Mouse (Mus musculus) erythroid progenitor cell, adult 5-6 weeks (primary cell): ENCODE measurements around the gene Lpgat1. TPM values are rescaled to one million over a fixed set of nuclear protein-coding genes. Genes with fewer than 3 reads are reported as not detected.
A peak's percentile ranks its signal among the peaks of the same experiment; 100 is the strongest.

Experiments
- ATAC-seq: replicated peaks from 2 replicates; pipeline ENCODE4 v1.8.0; 2016; ENCODE audit warnings: moderate number of reproducible peaks, mild to moderate bottlenecking, moderate TSS enrichment, inconsistent platforms; ENCODE audit not compliant: poor library complexity, low FRiP score, severe bottlenecking
- total RNA-seq, 2 experiments: library from RNA; stranded (forward) in 1 of 2; stranded (reverse) in 1 of 2; fragments of 150-400 nt in 1 of 2; fragments of 186-747, 209-891 nt in 1 of 2; gene quantifications; 2 replicates each; pipeline versions ENCODE4 v1.2.3 to v1.2.4; 2015 to 2017; ENCODE audit warnings: low replicate concordance in 2 of 2

Gene Lpgat1
- total RNA-seq, 2 experiments from 2014 or later, result 5.2 to 8.8 TPM

- ATAC-seq, result no peak
Observed at GRCm38 (mm10) chr1:191802093-191802819, 84.6 kb downstream of the Lpgat1 start.

DNA sequence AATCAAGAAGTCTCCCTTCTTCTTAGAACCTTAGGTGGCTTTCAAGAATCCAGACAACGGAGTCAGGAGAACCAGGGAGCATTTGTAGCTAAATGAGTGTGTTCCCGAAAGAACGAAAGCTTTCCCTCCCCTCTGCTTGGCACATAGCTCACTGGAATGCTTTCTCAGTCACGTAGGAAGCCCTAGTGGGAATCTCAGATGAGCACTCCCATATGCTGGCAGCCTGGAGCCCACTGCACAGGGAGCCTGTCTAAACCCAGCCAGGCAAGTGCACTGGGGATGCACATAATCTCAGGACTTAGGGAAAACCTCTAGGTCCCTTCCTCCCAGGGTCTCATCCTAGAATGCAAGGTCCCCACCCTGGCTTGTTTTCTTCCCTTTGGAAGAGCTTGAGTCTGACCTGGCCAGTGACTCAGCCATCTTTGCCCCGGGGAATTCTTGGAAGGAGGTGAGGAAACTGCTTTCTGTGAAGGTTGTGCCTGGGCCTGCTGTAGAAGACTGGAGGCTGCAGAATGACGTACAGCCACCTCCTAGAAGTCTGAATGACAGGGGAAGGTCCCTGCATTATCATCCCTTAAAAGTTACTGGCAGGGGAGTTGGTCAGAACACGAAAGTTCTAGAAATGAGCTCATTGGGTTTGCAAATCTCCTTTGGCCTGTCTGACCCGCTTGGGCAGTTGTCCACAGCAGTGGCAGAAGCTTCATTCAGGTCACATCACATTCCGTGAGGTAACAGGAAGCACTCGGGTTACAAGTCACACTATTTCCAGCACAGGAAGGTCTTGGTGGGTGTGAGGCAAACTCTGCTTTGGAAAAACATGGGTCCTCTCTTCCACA, 85.4 kb downstream of the Lpgat1 start:
- ATAC-seq, result no peak

DNA sequence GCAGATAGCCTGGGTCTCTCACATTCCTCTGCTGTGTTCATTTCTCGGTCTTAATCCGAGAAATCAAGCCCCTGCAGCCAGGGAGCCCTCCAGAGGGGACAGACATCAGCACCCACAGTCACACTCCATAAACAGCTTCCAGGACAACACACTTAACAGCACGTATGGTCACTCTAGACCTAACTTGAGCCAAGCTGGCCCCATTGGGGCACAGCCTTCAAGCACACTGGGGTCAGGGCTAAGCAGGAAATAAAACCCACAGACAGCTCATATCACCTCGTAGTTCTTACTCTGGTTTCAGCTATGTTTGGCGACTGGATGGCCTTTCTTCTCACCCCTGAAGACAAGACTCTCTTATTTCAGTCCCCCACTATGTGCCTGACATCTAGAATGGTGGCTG, 87.1 kb downstream of the Lpgat1 start:
- no peak for ATAC-seq

DNA sequence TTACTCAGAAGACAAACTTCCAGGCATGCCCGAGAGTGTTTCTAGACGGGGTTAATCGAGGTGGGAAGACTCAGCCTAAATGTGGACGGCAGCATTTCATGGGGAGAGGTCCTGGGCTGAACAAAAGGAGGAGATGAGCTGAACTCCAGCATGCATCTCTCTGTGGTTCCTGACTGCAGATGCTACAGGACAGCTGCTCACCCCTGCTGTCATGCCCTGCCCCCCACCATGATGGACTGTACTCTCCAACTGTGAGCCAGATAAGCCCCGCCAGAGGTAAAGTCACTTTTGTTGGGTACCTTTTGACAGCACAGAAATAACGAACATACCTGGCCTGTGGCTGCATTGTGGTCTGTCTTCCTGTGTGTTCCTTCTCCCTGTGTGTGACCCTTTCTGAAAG, 88.2 kb downstream of the Lpgat1 start:
- no peak for ATAC-seq

GRCm38 (mm10) chr1:191806740-191807139, 89.1 kb downstream of the Lpgat1 start:
- no peak for ATAC-seq

- no peak for ATAC-seq
Observed at GRCm38 (mm10) chr1:191807979-191808378, 90.3 kb downstream of the Lpgat1 start.

GRCm38 (mm10) chr1:191808688-191809223, 91.1 kb downstream of the Lpgat1 start:
- no peak for ATAC-seq

GRCm38 (mm10) chr1:191811774-191812173, 94.1 kb downstream of the Lpgat1 start:
- ATAC-seq, result no peak

DNA sequence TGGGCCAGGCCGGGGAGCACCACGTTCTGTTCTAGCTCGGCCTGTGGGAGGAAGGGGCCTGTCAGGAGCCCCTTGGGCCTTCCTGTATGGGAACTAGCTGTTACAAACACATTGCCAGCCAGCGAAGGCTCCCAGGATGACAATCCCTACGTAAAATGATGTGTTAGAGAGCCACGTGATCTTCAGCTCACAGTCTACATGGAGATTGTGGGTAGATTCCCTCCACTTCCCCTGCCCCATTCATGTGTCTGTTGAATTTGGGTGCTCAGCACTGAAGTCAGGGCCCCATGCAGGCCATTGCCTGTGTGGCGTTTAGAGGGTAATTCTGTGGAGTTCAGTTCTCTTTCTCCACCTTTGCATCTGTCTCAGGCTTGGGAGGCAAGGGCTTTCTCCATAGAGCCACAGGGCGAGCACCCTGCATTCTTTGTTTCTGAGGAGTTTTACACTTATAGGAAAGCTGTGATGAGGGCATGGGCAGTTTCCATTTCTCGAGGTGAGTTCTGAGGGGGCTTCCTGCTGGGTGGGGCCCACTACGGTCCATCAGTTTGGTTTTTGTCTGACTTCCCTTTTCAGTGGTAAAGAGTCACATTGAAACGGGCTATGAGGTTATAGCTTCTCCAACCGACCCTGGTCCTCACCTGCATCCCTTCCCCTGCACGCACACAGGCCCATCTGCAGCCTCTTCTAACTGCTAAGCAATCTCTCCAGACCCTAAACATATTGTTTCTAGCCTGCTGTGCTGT, 95.5 kb downstream of the Lpgat1 start:
- no peak for ATAC-seq

- ATAC-seq, result no peak
Observed at GRCm38 (mm10) chr1:191814240-191814639, 96.6 kb downstream of the Lpgat1 start.

DNA sequence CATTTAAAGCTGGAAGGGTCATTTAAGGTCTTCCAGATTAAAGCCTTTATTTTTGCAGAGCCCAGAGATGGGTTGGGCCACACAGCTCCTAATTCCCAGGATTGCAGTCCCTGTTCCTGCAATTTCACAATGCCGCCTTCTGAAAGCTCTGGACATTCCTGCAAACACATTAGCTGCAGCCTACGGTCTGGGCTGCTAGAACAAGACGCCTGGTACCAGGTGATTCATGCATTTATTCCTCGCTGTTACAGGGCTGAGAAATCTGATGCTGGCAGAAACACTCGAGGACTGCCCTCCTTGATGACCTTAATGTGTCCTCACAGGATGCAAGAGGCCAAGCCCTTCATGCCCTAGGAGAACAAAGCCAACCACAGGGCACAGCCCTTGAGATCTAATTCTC, 97.3 kb downstream of the Lpgat1 start:
- no peak for ATAC-seq

DNA sequence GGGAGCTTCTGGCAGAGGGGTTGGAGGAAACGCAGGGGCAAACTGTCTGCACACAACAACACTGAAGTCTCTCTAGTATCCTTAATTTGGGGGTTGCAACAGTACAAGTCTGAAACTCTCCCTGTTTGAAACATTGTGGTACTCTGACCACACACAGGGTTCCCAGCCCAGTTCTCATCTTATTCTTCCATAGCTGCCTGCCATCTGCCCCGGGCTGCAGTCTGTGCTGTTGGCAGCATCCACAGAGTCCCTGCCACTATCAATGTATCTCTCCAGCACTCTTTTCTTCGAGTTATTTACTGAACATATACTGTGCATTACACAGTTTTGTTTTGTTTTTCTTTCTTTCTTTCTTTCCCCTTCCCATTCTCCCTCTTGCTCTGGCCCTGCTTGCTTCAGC, 99.0 kb downstream of the Lpgat1 start:
- ATAC-seq, result no peak

- ATAC-seq, result peak; percentile 58
Observed at GRCm38 (mm10) chr1:191817418-191818144, 99.9 kb downstream of the Lpgat1 start.

DNA sequence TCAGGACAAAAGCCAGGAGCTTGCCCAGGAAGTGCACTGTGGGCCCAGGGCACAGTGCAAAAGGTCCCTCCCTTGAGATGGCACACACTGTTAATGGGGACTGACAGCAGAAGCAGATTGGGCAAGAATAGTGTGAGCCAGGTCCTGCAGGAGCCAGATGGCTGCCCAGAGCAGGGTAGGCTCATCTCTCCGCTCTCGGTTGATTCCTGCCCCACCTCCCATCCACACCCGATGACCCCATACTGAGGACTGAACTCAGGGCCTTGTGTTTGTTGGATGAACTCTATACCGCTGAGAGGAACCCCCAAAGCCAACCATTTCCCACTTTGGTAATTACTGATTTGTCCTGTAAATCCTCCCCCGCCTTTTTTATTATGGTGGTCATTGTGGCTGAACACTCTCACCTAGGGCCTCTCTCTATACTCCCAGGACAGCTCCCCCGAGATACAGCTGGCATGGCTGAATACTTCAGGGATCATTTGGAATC, 100.6 kb downstream of the Lpgat1 start:
- ATAC-seq, result no peak

GRCm38 (mm10) chr1:191819026-191819425, 101.4 kb downstream of the Lpgat1 start:
- ATAC-seq, result no peak

- peak; percentile 42 for ATAC-seq
Observed at GRCm38 (mm10) chr1:191820951-191821325, 103.3 kb downstream of the Lpgat1 start.

DNA sequence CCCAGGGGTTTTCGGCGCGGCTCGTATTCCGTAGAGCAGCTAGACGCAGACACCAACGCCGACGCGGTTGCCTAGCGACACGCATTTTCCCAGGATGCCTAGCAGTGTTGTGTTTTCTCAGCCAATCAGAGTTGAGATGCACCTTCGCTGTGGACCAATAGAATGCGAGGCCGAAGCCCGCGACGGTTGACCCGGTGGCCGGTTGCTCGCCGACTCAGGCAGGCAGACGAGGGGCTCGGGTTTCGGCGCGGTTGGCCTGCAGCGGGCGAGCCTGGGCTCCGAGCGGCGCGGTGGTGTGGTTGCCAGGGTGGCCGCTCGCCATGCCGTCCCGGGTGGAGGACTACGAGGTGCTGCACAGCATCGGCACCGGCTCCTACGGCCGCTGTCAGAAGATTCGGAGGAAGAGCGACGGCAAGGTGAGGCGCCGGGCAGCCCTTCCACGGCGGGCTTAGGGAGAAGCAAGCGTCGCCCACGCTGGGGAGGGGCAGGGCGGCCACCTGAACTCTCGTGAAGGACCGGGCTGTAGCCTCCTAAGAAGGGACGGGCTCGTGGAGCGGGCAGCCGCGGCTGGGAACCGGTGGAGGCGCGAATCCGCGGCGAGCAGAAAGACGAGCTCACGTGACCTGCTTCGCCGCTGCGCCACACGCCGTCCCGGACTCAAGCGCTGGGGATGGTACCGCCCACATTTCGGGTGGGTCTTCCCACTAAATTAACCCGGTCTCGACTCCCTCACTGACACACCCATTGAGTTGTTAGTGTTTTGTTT, 103.9 kb downstream of the Lpgat1 start, which contains the start of gene Nek2:
Gene Nek2 (plus strand): TSS at position 119 of the 766 bp plus-strand sequence.
- peak; percentile 88 for ATAC-seq

- no peak for ATAC-seq
Observed at GRCm38 (mm10) chr1:191829124-191829523, 111.5 kb downstream of the Lpgat1 start.

- no peak for ATAC-seq
Observed at GRCm38 (mm10) chr1:191833396-191833795, 115.8 kb downstream of the Lpgat1 start.
